Mouse (Mus musculus) heart, postnatal 4 days (tissue): ENCODE data around the gene Trex1. TPM values are rescaled to one million over a fixed set of nuclear protein-coding genes. Genes with fewer than 3 reads are reported as not detected.

Experiments
- DNase-seq: peaks from one replicate; pipeline ENCODE4 v3.0.0; 2021
- total RNA-seq, 2 experiments: library from RNA; stranded (reverse); gene quantifications; 2 replicates each; pipeline ENCODE4 v1.2.3; 2021

Gene Trex1
- total RNA-seq, 2 experiments from 2014 or later: 9.1 to 9.3 TPM

DNA sequence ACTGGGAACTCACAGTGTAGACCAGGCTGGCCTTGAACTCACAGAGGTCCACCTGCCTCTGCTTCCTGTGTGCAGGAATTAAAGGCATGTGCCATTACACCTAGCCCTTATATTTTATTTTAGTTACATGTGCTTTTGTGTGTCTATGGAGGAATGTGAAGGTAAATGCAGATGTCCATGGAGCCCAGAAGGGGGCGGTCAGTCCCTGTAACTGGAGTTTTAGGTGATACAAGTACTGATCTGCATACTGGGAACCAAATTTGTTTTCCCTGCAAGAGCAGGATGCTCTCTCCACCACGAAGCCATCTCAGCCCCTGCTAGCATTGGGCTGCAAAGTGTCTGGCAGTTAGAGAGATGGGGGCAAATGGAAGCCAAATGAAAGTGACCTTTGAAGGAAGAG, 25.4 kb upstream of the Trex1 start:
- no peak for DNase-seq

GRCm38 (mm10) chr9:109082124-109082800, 22.7 kb upstream of the Trex1 start, which contains the start of the genes Ccdc51 and Tma7:
Gene Ccdc51 (plus strand): TSS chr9:109082493.
Gene Tma7 (minus strand): TSS chr9:109082587.
- peak; percentile 84 for DNase-seq

- no peak for DNase-seq
These were observed 22.2 kb upstream of the Trex1 start for GRCm38 (mm10) chr9:109081749-109082123.

GRCm38 (mm10) chr9:109080516-109080915, 21.0 kb upstream of the Trex1 start:
- no peak for DNase-seq

- DNase-seq: peak; percentile 92
These were observed 14.4 kb upstream of the Trex1 start, which contains the start of gene Atrip for GRCm38 (mm10) chr9:109073661-109074573. Gene Atrip (minus strand): TSS chr9:109074124.

DNA sequence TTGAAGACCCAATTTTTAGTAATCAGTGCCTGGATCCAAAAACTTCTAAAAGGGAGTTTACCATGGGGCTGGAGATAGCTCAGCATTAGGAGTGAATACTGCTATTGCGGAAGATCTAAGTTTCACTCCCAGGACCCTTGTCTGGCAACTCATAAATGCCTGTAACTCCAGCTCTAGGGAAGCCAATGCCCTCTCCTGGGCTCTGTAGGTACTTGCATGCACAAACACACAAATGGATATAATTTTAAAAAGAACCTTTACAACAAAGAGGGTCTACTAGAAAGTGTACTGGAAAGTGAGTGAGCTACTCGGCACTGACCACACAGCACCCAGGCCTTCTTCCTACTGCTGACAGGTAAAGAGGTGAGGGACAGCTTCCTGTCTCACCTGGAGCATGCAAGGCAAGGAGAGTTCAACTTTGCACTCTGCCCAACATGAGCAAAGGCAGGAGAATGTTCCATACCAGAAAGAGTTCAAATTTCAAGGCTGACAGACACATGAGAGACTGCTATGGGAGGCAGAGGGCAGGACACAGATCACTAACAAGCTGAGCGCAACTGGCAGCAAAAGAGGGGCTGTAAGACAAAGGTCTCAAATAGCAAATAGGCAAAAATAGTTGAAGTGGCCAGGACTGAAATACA, 8.7 kb upstream of the Trex1 start:
- no peak for DNase-seq

GRCm38 (mm10) chr9:109060898-109061295, 1.4 kb upstream of the Trex1 start:
- no peak for DNase-seq

- no peak for DNase-seq
These were observed 807 bp upstream of the Trex1 start for GRCm38 (mm10) chr9:109060184-109060897.

DNA sequence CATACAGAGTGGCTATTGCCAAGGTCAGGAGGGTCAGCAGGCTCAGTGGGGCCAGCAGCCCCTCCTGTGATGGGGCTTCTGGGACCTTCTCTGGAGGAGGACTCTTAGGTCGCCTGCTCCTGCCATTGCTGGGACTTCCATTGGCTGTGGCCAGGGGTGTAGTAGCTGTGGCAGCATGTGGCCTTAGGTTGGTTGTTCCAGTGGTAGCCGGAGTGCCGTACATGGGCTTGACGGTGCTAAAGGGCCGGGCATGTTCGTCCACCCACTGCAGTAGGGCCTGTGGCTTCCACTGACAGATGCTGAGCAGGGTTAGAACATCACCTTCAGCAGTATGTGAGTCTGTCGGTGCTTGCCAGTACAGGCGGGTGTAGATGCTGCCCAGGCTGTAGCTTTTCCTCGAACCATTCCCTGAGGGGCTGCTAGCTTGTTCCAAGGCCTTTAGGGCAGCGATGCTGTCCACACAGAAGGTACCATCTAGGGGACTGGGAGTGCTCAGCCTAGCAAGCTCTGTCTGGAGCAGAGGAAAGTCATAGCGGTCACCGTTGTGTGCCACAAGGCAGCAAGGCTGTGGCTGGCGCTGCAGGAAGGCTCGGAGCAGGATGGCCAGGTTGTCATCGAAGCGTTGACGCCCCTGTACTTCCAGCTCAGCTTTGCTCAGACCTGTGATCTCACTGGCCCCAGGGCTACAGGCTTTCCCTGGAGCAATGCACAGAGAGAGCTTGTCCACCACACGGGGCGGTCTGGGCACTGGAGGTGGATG, 1.3 kb downstream of the Trex1 start:
- DNase-seq: no peak

DNA sequence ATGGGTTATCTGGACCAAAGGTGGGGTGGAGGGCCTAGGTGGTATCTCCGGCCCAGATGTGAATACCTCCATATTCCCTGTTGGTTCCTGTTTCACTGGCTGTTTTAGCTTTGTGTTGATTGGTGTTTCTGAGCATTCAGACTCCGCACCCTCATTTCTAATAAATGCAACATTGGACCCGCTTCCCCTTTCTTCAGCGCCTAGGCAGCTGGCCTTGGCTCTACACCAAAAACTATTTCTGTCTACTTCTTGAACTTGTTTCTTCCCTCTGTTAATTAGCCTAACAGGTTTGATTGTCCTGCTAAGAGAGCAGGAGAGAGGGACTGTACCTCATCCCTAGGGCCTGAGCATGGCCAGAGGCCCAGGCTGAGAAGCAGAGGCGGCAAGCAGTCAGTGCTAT, 2.0 kb downstream of the Trex1 start:
- DNase-seq: no peak

GRCm38 (mm10) chr9:109056916-109057315, 2.6 kb downstream of the Trex1 start:
- no peak for DNase-seq

GRCm38 (mm10) chr9:109056081-109056690, 3.3 kb downstream of the Trex1 start:
- DNase-seq: no peak

- no peak for DNase-seq
These were observed 4.1 kb downstream of the Trex1 start for GRCm38 (mm10) chr9:109055271-109056030.

DNA sequence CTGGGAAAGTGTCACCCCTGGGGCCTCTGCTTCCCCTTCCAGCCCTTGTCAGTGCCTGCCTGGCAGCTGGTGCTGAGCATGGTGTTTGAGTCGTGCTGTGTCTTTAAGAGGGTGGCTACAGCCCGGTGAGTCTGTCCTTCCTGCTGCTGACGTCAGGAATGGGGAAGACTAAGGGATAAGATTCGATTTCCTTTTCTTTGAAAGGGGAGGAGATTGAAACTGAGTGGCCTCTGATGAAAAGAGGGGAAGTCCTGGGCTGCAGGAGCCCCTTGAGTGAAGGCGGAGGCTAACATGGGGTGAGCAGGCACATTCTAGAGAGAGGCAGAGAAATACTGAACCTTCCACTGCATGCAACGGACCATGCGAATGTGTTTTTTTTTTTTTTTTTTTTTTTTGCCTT, 4.8 kb downstream of the Trex1 start:
- DNase-seq: peak; percentile 63

- no peak for DNase-seq
These were observed 5.7 kb downstream of the Trex1 start for GRCm38 (mm10) chr9:109053851-109054250.

DNA sequence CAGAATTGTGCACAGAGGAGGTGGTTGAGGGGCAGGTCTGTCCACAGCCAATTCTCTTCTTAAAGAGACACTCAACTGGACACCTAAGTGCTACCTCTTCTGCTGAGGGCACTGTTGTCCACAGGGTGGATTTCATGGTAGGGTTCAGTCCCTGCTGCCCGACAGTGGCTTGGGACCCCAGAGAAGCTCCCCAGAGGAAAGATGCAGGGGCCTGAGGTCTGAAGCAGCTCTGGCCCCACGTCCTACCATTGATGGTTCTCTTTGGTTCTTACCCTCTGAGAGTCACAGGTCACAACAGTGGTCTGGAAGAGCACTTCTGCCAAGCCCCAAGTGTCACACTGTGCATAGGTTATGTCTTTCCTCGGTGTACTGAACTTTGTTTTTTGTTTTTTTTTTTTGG, 6.2 kb downstream of the Trex1 start:
- no peak for DNase-seq

- no peak for DNase-seq
These were observed 6.9 kb downstream of the Trex1 start for GRCm38 (mm10) chr9:109052490-109053260.

GRCm38 (mm10) chr9:109051651-109052489, 7.7 kb downstream of the Trex1 start:
- DNase-seq: no peak
